Mouse (Mus musculus): Measurements from ENCODE around the gene Terb1.

The Terb1 gene

DNA sequence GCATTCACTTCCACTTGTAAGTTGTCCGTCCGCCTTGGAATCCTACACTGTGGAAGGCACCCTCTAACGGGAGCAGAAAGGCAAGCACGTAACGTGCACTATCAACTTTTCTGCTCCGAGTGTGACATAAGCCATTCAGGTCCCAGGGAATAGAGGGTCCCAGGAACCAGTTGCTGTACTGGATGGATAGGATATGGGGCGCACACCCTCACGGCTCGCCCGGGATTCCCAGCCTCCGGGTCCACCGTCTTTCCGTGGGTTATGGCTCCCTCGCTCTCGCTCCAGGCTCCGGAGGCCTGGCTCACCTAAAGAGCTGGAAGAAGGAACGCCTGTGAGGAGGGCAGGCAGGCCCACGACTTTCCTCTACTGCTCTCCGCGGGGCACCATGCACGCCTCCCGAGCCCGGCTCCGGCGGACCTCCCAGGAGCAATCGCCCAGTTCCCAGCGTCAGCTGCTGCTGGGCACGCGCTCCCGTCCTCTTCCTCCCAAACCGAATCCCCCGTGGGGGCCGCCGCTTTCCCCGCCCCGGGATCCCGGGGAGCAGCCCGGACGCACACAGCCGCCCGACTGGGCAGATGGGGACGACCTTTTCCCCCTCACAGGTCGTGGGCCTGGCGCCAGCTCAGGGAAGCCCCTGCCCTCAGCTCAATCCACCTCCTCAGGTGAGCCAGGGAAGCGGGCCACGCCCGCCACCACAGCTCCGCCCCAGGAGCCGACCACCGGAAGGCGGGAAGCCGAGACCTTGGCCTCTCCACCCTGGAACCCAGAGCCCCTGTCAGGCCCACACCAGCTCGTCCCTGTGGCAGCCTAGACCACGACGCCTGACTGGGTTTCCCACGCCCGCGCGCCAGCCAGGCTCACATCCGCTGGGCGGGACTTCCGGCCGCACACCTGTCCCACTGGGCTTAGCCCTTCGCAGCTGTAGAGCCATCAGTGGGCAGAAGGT lies at the start of gene Terb1:
Terb1 (minus strand) TSS at position 850 of the 946 bp plus-strand sequence.
- peak in 1 of 2 experiments; percentile 6 for DNase-seq (ENCODE audit: low spot score in 2 of 2)

- no peak for DNase-seq (ENCODE audit: low spot score in 2 of 2)
These were observed 47.5 kb upstream of the Terb1 start for GRCm38 (mm10) chr8:104557226-104557625.

GRCm38 (mm10) chr8:104555191-104555590 lies 45.5 kb upstream of the Terb1 start:
- no peak for DNase-seq (ENCODE audit: low spot score in 2 of 2)

GRCm38 (mm10) chr8:104543440-104544045 lies 33.8 kb upstream of the Terb1 start:
- peak; percentile 47 to 85 for DNase-seq (ENCODE audit: low spot score in 2 of 2)

DNA sequence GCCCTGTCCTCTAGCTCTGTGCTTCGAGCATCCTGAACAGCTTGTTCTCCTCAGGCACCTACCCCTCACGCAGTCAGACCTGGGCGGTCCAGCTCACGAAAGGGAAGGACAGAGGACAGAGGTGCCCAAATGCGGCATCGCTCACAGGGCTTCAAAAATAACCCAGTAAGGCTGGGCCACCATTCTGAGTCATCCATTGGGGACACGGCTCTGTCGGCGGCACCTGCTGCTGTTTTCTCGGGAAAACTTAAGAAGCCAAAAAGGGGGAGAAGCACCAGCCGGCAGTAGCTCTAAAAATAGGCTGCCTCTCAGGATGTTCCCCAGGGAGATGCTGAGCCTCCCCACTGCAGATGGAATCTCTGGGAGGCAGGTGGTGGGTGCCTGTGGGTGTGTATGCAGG lies 32.5 kb upstream of the Terb1 start:
- no peak for DNase-seq (ENCODE audit: low spot score in 2 of 2)

DNA sequence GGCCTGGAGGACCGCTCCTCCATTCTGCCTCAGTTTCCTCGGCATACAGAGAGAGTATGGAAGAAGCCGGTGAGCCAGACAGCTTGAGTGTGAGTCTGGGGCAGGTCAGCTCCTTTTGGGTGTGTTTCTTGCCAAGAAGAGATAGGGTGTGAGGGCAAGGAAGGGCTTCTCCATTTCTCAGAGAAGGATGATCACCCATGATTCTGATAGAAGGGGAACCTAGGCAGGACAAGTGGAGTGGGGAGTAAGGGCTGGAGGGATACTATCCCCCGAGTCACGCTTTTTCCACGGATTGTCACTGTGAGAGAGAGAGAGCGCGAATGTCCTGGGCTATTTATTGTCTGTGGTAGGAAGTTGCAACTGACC lies 31.8 kb upstream of the Terb1 start:
- DNase-seq (ENCODE audit: low spot score in 2 of 2): no peak

DNA sequence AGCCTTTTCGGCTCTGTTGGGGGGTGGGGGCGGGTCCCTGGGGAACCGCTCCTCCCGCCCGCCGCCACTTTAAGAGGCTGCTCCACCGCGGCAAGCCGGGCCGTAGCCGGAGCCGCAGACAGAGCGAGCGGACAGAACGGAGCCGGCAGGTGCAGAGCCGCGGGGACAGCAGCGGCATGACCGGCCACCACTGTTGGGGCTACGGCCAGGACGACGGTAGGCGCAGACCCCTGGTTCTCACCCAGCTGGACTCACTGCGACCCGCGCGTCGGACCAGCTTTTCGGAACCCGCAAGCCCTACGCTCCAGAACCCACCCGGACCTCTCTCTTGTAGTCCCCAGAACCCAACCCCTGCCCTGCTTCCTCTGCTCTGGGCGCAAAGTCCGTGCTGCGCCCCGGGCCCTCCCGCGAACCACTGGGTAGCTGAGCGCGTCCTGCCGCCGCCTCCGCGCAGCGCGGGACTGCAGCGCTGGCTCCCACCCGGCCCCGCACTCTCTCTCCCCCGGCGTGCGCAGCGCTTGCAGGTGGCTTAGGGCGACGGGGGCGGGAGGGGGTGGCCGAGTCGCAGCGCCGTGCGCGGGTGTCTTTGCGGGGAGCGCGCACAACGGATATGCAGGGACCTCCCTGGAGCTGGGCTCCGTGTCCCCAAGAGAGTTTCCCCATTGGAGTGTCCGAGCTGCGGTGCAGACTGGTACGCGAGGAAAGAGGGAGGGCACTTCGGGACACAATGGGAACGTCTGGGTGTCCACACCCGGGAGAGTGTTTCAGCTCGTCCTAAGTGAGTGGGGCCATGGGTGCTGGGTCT lies 31.2 kb upstream of the Terb1 start:
- DNase-seq (ENCODE audit: low spot score in 2 of 2): no peak

DNA sequence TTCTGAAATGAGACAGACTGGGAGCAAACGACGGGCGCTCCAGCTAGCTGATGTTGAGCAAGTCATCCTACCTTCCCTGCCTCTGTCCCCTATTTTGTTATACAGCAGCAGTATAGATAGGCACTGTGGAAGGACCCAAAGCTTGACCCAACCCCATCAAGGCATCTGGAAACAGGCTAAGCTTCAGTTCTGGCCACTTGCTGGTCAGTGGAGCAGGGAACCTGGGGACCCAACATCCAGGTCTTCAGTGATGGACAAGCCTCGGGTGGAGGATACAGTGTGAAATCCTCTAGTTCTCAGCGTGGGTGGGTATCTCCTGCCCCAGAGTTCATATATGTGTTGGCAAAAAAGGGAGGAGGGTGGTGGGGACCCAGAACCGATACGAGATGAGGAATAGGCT lies 30.5 kb upstream of the Terb1 start:
- DNase-seq (ENCODE audit: low spot score in 2 of 2): no peak

GRCm38 (mm10) chr8:104539566-104539965 lies 29.9 kb upstream of the Terb1 start:
- no peak for DNase-seq (ENCODE audit: low spot score in 2 of 2)

GRCm38 (mm10) chr8:104538896-104539295 lies 29.2 kb upstream of the Terb1 start:
- no peak for DNase-seq (ENCODE audit: low spot score in 2 of 2)

- no peak for DNase-seq (ENCODE audit: low spot score in 2 of 2)
These were observed 26.3 kb upstream of the Terb1 start for GRCm38 (mm10) chr8:104536028-104536427.

DNA sequence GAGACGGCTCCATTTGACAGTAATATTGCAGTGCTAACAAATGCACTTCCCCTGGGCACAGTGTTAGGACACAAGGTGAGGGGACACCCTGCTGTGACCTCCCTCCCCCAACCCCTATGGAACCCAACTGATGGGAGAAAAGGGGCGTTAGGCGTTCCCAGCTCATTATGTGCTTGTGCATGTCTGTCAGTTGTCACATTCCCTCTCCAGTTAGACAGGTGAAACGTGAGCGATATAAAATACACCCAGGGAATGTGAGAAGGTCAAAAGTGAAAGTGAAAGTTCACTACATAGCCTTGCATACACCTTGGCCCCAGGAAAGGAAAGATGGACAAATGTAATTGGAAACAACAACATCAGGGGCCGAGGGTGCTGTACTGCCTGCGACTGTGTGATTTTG lies 25.7 kb upstream of the Terb1 start:
- no peak for DNase-seq (ENCODE audit: low spot score in 2 of 2)

DNA sequence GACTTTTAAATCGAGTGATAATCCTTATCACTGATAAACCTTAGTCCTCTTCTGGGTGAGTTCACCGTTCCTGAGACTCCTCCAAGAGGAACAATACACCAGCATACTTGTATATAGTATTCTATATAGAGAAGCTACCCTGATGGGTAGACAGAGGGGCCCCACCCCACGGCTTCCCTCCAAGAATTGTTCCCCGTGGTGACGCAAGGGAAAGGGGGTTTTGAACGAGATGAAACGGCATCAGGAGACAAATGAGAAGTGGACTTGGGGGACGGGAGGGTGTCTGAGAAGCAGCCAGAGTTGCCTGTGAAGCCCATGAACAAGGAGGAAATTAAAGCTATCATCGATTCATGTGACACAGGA lies 25.1 kb upstream of the Terb1 start:
- no peak for DNase-seq (ENCODE audit: low spot score in 2 of 2)

- DNase-seq (ENCODE audit: low spot score in 2 of 2): peak; percentile 92 to 94
These were observed 24.5 kb upstream of the Terb1 start, which contains the start of the genes Nae1 and Car7 for GRCm38 (mm10) chr8:104533971-104534778. TSS of gene Nae1 (minus strand) at chr8:104534637. TSS of gene Car7 (plus strand) at chr8:104534689.

GRCm38 (mm10) chr8:104533551-104533950 lies 23.8 kb upstream of the Terb1 start:
- no peak for DNase-seq (ENCODE audit: low spot score in 2 of 2)

GRCm38 (mm10) chr8:104529671-104530070 lies 20.0 kb upstream of the Terb1 start:
- DNase-seq (ENCODE audit: low spot score in 2 of 2): no peak

DNA sequence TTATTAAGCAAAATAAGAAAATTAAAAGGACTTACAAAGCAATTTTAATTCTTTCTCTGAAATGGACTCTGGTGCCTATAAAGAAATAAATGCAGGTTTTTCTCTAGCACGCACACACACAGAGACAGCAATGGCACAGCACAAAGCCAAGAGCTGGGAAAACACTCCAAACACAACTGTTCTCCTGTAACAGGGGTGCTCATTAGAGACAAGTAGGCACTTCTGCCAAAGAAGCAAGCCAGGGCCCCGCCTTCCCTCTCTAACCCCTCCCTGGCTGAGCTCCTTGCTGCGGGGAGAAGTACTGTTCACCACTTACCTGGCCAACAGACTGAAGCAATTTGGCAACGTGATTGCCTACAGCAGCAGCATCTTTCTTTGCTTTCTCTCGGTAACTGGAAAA lies 8.2 kb upstream of the Terb1 start:
- DNase-seq (ENCODE audit: low spot score in 2 of 2): no peak

DNA sequence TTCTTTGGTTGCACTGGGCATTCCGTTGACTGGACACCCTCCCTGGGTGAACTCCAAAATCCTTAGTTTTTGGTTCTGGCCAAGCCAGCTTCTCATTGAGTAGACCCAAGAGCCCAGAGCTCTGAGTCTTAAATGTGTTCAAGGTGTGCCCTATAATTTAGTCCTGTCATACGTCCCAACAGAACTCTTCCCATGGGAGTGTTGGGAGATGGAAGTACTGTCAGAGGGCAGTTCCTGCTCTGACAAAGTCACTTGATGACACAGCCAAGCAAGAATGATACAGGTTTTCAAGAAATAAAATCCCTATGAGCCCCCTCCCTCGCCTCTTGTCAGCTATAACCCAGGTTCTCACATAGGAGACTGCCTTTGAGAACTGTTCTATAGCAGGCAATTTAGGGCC lies 424 bp upstream of the Terb1 start:
- no peak for DNase-seq (ENCODE audit: low spot score in 2 of 2)

DNA sequence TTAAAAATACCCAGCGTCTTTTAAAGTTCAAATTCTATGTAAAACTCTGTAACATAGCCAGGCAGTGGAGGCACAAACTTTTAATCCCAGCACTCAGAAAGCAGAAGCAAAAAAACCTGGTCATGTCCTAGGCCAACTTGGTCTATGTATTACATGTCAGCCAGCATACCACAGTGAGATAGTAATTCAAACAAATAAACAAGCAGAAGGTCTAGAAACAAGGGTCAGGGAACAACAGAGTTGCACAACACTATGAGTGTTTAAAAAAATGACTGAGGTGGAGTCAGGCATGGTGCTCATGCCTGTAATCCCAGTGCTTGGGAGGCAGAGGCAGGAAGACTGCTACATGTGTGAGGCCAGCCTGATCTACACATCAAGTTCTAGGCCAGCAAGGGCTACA lies 30.6 kb downstream of the Terb1 start:
- no peak for DNase-seq (ENCODE audit: low spot score in 2 of 2)

- no peak for DNase-seq (ENCODE audit: low spot score in 2 of 2)
These were observed 37.2 kb downstream of the Terb1 start for GRCm38 (mm10) chr8:104472465-104472864.

DNA sequence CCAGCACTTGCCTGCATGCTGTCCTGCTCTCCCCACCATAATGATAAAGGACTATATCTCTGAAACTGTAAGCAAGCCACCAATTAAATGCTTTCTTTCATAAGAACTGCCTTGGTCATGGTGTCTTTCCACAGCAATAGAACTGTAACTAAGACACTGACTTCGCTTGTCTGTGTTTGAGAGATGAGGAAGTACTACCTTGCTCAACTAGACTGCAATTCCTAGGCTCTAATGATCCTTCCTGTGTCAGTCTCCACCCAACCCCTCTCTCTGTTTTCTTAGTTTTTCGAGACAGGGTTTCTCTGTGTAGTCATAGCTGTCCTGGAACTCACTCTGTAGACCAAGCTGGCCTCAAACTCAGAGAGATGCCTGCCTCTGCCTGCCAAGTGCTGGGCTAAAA lies 42.2 kb downstream of the Terb1 start:
- no peak for DNase-seq (ENCODE audit: low spot score in 2 of 2)
